Mouse (Mus musculus): ENCODE data around the gene Mtf2.
"Not testable (repeated sequence)": the region's sequence is repeated elsewhere in the genome, so short reads cannot be mapped to it uniquely, and the experiment has no call there.

Mtf2 gene

GRCm38 (mm10) chr5:108085440-108085839 is 20.0 kb downstream of the Mtf2 start:
- DNase-seq: peak in 1 of 2 experiments; percentile 17

DNA sequence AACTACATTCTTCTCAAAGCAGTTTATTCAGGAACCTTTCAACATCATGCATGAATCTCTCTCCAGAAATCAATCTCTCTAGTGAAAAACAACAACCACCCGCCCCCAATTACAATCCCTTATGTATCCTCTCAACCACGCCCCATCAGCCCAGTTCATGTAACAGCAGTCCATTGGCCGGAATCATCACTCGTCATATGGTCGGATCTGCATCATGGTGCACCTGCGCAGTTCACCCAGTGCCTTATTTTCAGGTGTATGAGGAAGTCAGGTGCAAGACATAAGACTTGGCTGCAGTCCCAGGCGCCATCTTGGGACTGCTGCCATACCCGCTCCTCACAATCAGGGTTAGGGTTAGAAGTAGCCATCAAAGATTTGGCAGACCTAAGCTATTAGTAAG is 27.3 kb downstream of the Mtf2 start:
- not testable (repeated sequence) for DNase-seq

GRCm38 (mm10) chr5:108097676-108098075 is 32.2 kb downstream of the Mtf2 start:
- DNase-seq: no peak

DNA sequence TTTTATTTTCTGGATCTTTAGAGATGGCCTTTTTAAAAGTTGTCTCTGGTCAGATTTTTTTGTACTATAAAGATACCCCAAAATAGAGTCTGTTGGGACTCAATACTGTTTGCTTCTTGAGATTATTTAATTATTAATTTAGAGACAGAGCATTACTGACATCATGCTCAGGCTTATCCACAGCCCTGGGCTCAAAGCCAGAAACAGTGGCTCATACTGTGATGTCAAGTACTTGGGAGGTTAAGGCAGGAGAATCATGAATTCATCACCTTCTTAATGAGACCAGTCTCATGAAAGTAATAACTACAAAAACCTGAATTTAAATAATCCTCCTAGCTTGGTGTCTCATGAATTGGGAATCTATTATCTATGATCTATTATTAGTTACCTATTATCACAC is 34.7 kb downstream of the Mtf2 start:
- peak; percentile 12 to 23 for DNase-seq

GRCm38 (mm10) chr5:108104306-108104705 is 38.8 kb downstream of the Mtf2 start:
- no peak for DNase-seq

DNA sequence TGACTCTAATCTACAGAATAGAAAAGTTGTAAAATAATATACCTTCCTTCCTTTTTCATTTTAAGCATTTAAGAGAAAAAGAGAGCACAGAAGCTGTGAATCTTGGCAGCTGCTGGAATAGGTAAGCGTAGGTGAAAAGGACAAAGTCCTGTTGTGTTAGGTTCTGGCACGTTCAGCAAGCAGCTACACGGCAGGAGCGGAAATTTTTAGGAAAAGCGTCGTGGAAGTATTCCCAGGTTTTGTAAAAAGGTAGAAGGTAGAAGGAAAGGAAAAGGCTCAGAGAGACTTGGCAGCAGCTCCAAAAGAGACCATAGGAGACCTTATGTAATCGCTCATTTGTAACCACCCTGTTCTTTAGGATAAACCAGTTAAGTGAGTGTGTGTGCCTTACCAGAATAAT is 43.9 kb downstream of the Mtf2 start:
- no peak for DNase-seq

GRCm38 (mm10) chr5:108117693-108118092 is 52.2 kb downstream of the Mtf2 start:
- DNase-seq: no peak

DNA sequence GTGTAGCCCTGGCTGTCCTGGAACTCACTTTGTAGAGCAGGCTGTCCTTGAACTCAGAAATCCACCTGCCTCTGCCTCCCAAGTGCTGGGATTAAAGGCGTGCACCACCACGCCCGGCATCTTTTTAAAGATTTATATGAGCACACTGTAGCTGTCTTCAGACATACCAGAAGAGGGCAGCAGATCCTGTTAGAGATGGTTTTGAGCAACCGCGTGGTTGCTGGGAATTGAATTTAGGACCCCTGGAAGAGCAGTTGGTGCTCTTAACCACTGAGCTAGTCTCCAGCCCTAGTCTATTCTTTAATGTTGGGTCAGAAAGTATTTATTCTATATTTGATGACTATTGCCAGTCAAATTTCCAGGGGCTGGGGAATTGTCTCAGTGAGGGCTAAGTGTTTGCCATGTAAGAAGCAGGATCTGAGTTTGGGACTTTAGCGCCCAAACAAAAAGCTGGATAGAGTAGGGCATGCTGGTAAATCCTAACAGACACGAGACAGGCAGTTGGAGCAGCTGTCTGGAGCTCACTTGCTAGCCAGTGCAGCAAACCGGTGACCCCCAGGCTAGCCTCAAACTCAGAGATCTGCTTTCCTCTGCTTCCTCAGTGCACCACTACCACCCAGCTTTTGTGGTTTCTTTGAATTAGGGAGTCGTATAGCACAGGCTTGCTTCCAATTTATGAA is 54.9 kb downstream of the Mtf2 start:
- no peak for DNase-seq

- DNase-seq: no peak
Measured at GRCm38 (mm10) chr5:108131849-108132440, 66.5 kb downstream of the Mtf2 start.

- DNase-seq: peak; percentile 98 to 99
Measured at GRCm38 (mm10) chr5:108132441-108133243, 67.2 kb downstream of the Mtf2 start, which contains the start of the genes Tmed5 and Ccdc18. Gene Tmed5 (minus strand): TSS chr5:108132620. Gene Ccdc18 (plus strand): TSS chr5:108132875.

- no peak for DNase-seq
Measured at GRCm38 (mm10) chr5:108152592-108152991, 87.1 kb downstream of the Mtf2 start.

All from cerebellum, postnatal 14 days (tissue).